Mouse (Mus musculus): Measurements from ENCODE around the gene Hmga2. TPM values are rescaled to one million over a fixed set of nuclear protein-coding genes. Genes with fewer than 3 reads are reported as not detected.

The Hmga2 gene
- polyA plus RNA-seq, 1 experiment from 2014 or later, result 2.1 TPM

DNA sequence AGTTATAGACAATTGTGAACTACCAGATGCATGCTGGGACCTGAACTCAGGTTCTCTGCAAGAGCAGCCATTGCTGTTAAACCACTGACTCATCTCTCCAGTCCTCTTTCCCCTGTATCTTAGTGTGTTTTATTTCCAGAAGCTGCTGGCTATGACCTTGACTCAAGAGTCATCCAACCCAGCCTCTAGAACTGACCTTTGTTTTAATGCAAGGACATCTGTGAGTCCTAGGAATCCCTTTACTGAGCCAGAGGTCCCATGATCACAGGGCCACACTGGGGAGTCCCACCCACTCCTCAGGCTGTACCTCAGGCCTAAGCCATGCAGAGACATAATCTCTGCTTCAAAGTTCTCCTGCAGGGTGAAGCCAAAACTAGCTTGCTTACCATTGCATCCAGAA, 21.8 kb upstream of the Hmga2 start:
- no peak overlapping the region for H3K4me3 ChIP-seq (replicated peaks; ENCODE audit: low read length)

DNA sequence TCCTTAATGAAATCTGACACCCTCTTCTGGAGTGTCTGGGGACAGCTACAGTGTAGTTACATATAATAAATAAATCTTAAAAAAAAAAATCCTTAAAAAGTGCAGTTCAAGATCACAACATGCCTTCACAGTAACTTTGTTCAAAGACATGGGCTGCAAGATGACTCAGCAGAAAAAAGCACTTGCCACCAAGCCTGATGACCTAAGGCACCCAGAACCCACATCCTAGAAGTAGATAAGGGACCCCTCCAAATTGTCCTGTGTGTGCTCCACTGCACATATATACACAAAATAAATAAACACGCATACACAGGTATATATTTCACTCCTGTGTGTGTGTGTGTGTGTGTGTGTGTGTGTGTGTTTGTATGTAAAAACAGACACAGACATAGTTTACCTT, 18.4 kb upstream of the Hmga2 start:
- DNase-seq (ENCODE audit: low spot score) (no peak), ATAC-seq (ENCODE audit: low FRiP score) (no peak)
- no peak overlapping the region for H3K4me2 ChIP-seq (replicated peaks)
- no peak overlapping the region for H3K27ac ChIP-seq
- no peak overlapping the region for H3K9ac ChIP-seq
- no peaks in the 10 kb centered on the region for H3K4me1 ChIP-seq (replicated peaks; ENCODE audit: control insufficient read depth, insufficient read depth, low read length)
- H3K4me3 ChIP-seq (replicated peaks; ENCODE audit: low read length), result no peak overlapping the region
- H3K27me3 ChIP-seq (ENCODE audit: control insufficient read depth, insufficient read depth, low read length), result no peaks in the 10 kb centered on the region
- WGBS, result 100% methylated on average over 1 of the region's 1 CpGs
- H3K36me3 ChIP-seq (replicated peaks; ENCODE audit: control insufficient read depth, insufficient read depth), result no peaks in the 10 kb centered on the region
- no peaks in the 10 kb centered on the region for H3K9me3 ChIP-seq (ENCODE audit: control insufficient read depth, low read length)

More for the DNA sequence above, 21.8 kb upstream of the Hmga2 start:
- Histone ChIP-seq H3K9ac (no peak overlapping the region), H3K9me3 (ENCODE audit: control insufficient read depth, low read length) (no peaks in the 10 kb centered on the region), H3K36me3 (replicated peaks; ENCODE audit: control insufficient read depth, insufficient read depth) (no peaks in the 10 kb centered on the region), H3K4me2 (replicated peaks) (no peak overlapping the region), H3K27me3 (ENCODE audit: control insufficient read depth, insufficient read depth, low read length) (no peaks in the 10 kb centered on the region), H3K27ac (no peak overlapping the region), H3K4me1 (replicated peaks; ENCODE audit: control insufficient read depth, insufficient read depth, low read length) (no peaks in the 10 kb centered on the region)
- DNase-seq (ENCODE audit: low spot score), result no peak
- no peak for ATAC-seq (ENCODE audit: low FRiP score)

DNA sequence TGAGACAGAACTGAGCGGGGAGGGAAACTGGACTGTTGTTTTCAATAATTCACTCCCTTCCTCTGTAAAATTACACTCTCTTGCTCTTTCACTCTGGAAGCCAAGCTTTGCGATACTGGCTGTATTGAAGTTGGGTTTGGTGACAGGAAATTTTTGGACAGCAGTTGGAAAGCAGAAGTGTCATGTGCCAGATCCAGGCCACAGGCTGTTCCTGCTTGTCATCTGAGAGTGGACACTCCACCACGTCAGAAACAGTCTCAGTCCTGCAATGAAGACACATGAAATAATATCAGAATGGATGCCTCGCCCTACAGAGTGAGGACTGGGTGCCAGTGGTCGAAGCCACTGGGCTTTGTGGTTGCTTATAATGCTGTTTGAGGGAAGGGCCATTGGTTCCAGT, 15.2 kb upstream of the Hmga2 start:
- Histone ChIP-seq H3K27me3 (ENCODE audit: control insufficient read depth, insufficient read depth, low read length) (no peaks in the 10 kb centered on the region), H3K27ac (no peak overlapping the region), H3K9me3 (ENCODE audit: control insufficient read depth, low read length) (peaks cover 11% of the 10 kb centered on the region; the same call in 1 of the 2 replicates), H3K4me1 (replicated peaks; ENCODE audit: control insufficient read depth, insufficient read depth, low read length) (no peaks in the 10 kb centered on the region), H3K36me3 (replicated peaks; ENCODE audit: control insufficient read depth, insufficient read depth) (no peaks in the 10 kb centered on the region), H3K4me2 (replicated peaks) (no peak overlapping the region), H3K4me3 (replicated peaks; ENCODE audit: low read length) (no peak overlapping the region), H3K9ac (no peak overlapping the region)
- DNase-seq (ENCODE audit: low spot score), result no peak
- 95% methylated on average over 5 of the region's 5 CpGs for WGBS
- no peak for ATAC-seq (ENCODE audit: low FRiP score)

DNA sequence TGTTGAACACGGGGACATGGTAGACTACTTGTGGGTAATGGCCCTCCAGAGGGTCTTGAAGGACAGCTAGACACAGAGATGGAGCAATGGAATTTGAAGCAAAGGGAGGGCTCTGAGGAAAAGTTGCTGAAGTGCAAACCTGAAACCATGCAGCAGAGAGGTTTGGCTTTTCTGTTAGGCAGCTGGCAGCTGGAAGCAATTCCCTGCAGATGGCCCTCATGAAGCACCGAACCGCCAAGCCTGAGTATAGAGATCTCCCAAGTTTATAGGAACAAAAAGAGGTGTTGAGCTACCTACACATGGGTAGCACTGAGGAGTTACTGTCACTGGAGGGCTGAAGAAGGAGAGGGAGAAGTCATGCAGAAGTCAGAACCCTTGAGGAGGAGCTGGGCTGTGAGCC, 13.3 kb upstream of the Hmga2 start:
- Histone ChIP-seq H3K4me3 (replicated peaks; ENCODE audit: low read length) (no peak overlapping the region), H3K9me3 (ENCODE audit: control insufficient read depth, low read length) (peaks cover 15% of the 10 kb centered on the region; the same call in 1 of the 2 replicates), H3K27ac (no peak overlapping the region), H3K4me1 (replicated peaks; ENCODE audit: control insufficient read depth, insufficient read depth, low read length) (no peaks in the 10 kb centered on the region), H3K9ac (no peak overlapping the region), H3K4me2 (replicated peaks) (no peak overlapping the region), H3K27me3 (ENCODE audit: control insufficient read depth, insufficient read depth, low read length) (no peaks in the 10 kb centered on the region), H3K36me3 (replicated peaks; ENCODE audit: control insufficient read depth, insufficient read depth) (no peaks in the 10 kb centered on the region)
- WGBS, result 94% methylated on average over 3 of the region's 3 CpGs
- DNase-seq (ENCODE audit: low spot score), result no peak
- no peak for ATAC-seq (ENCODE audit: low FRiP score)

DNA sequence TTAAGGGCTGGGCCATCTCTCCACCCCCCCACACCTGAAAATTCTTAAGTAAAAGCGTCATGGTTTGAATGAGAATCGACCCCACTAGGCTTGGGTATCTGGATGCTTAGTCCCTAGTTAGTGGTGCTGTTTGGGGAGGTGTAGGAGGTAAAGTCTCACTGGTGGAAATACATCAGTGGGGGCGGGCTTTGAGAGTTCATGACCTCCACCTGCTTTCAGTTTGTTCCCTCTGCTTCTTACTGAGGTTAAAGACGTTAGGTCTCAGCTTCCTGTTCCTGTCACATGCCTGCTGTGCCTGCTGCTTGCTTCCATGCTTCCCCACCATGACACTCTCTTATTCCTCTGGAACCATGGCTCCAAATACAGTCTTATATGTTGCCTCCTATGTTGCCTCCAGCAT, 12.3 kb upstream of the Hmga2 start:
- no peak for DNase-seq (ENCODE audit: low spot score)
- no peak for ATAC-seq (ENCODE audit: low FRiP score)
- no peaks in the 10 kb centered on the region for H3K4me1 ChIP-seq (replicated peaks; ENCODE audit: control insufficient read depth, insufficient read depth, low read length)
- no peaks in the 10 kb centered on the region for H3K36me3 ChIP-seq (replicated peaks; ENCODE audit: control insufficient read depth, insufficient read depth)
- H3K27ac ChIP-seq, result no peak overlapping the region
- no peaks in the 10 kb centered on the region for H3K27me3 ChIP-seq (ENCODE audit: control insufficient read depth, insufficient read depth, low read length)
- H3K9me3 ChIP-seq (ENCODE audit: control insufficient read depth, low read length), result peaks cover 15% of the 10 kb centered on the region; the same call in 1 of the 2 replicates
- H3K4me3 ChIP-seq (replicated peaks; ENCODE audit: low read length), result no peak overlapping the region
- H3K9ac ChIP-seq, result no peak overlapping the region
- WGBS, result 80% methylated on average over 4 of the region's 4 CpGs
- H3K4me2 ChIP-seq (replicated peaks), result no peak overlapping the region

DNA sequence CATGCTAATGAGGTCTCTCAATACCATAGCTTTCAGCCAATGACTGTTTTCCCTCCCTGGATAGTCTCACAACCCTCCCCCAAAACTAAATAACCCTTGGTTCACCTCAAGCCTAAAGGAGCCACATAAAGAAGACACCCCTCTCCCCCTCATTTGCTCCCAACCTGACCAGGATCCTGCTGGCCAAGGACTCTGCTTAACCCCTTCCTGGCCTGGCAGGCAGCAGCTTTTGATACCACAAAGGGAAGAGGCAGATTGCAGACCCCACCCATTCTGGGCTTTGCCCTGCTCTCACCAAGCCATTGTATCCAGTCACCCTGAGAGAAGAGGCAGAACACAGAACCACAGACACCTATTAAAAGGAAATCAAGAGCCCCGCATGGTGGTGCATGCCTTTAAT, 11.6 kb upstream of the Hmga2 start:
- Histone ChIP-seq H3K27ac (no peak overlapping the region), H3K4me1 (replicated peaks; ENCODE audit: control insufficient read depth, insufficient read depth, low read length) (no peaks in the 10 kb centered on the region), H3K27me3 (ENCODE audit: control insufficient read depth, insufficient read depth, low read length) (no peaks in the 10 kb centered on the region), H3K36me3 (replicated peaks; ENCODE audit: control insufficient read depth, insufficient read depth) (no peaks in the 10 kb centered on the region), H3K4me2 (replicated peaks) (no peak overlapping the region), H3K9ac (no peak overlapping the region), H3K9me3 (ENCODE audit: control insufficient read depth, low read length) (peaks cover 15% of the 10 kb centered on the region; the same call in 1 of the 2 replicates), H3K4me3 (replicated peaks; ENCODE audit: low read length) (no peak overlapping the region)
- DNase-seq (ENCODE audit: low spot score), result no peak
- 88% methylated on average over 1 of the region's 1 CpGs for WGBS
- ATAC-seq (ENCODE audit: low FRiP score), result no peak

DNA sequence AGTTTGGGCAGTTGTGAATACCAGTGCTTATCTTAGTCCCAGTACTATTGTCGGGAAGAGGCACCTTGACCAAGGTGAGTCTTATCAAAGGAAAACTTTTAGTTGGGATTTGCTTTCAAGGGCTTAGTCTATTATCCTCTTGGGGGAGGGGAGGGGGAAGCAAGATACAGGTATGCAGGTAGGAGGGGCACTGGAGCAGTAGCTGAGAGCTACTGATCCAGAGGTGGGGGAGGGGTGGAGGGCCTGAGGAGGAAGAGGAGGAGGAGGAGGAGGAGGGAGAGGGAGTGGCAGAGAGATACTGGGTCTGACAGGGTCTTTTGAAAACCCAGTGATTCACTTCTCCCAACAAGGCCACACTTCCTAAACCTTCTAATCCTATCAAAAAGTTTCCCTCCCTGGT, 9.2 kb upstream of the Hmga2 start:
- no peaks in the 10 kb centered on the region for H3K4me1 ChIP-seq (replicated peaks; ENCODE audit: control insufficient read depth, insufficient read depth, low read length)
- no peak for ATAC-seq (ENCODE audit: low FRiP score)
- H3K4me2 ChIP-seq (replicated peaks), result no peak overlapping the region
- no peaks in the 10 kb centered on the region for H3K36me3 ChIP-seq (replicated peaks; ENCODE audit: control insufficient read depth, insufficient read depth)
- H3K9ac ChIP-seq, result no peak overlapping the region
- no peak overlapping the region for H3K27ac ChIP-seq
- peaks cover 15% of the 10 kb centered on the region; the same call in 1 of the 2 replicates for H3K9me3 ChIP-seq (ENCODE audit: control insufficient read depth, low read length)
- 81% methylated on average over 1 of the region's 1 CpGs for WGBS
- H3K27me3 ChIP-seq (ENCODE audit: control insufficient read depth, insufficient read depth, low read length), result no peaks in the 10 kb centered on the region
- no peak overlapping the region for H3K4me3 ChIP-seq (replicated peaks; ENCODE audit: low read length)
- no peak for DNase-seq (ENCODE audit: low spot score)

DNA sequence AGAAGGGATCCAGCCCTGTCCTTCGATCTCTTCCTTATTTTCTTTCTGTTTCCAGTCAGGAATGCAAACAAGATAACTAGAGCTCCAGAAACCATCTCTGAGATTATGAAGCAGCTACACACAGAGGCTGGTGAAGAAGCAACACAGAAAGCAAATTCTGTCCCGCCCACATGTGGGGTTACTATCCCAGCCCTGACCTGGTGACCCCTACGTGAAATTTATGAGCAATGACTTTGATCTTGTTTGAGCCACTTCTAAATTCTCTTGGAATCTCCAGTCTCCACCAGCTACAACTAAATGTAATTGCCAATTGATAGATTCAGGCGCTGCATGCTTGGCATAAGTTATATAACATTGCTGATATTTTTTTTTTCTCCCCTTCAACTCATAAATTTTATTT, 7.9 kb upstream of the Hmga2 start:
- ATAC-seq (ENCODE audit: low FRiP score), result no peak
- no peak overlapping the region for H3K9ac ChIP-seq
- no peaks in the 10 kb centered on the region for H3K4me1 ChIP-seq (replicated peaks; ENCODE audit: control insufficient read depth, insufficient read depth, low read length)
- no peaks in the 10 kb centered on the region for H3K36me3 ChIP-seq (replicated peaks; ENCODE audit: control insufficient read depth, insufficient read depth)
- 91% methylated on average over 4 of the region's 4 CpGs for WGBS
- H3K4me2 ChIP-seq (replicated peaks), result no peak overlapping the region
- no peak overlapping the region for H3K27ac ChIP-seq
- no peak for DNase-seq (ENCODE audit: low spot score)
- no peak overlapping the region for H3K4me3 ChIP-seq (replicated peaks; ENCODE audit: low read length)
- H3K27me3 ChIP-seq (ENCODE audit: control insufficient read depth, insufficient read depth, low read length), result no peaks in the 10 kb centered on the region
- H3K9me3 ChIP-seq (ENCODE audit: control insufficient read depth, low read length), result peaks cover 15% of the 10 kb centered on the region; the same call in 1 of the 2 replicates

DNA sequence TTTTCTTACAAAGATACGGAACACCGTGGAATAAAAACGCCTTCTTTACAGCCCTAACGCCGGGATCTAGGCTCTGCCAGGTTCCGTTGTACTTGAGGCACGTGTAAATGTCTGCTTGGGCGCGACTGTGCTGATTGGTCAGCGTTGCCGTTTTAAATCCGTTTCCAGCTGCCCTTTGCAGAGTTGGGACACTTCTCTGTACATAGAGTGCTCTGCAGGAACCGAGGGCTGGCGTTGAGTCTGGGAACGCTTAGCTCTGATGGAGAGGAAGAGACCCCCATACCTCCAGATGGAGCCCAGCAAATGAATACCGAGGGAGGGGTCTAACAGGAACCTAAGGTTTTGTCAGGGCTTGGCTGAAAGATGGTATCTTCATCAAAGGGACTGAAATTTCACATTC, 1.9 kb upstream of the Hmga2 start:
- no peaks in the 10 kb centered on the region for H3K9me3 ChIP-seq (ENCODE audit: control insufficient read depth, low read length)
- ATAC-seq (ENCODE audit: low FRiP score) (no peak), DNase-seq (ENCODE audit: low spot score) (peak; percentile 34)
- H3K36me3 ChIP-seq (replicated peaks; ENCODE audit: control insufficient read depth, insufficient read depth), result no peaks in the 10 kb centered on the region
- H3K4me3 ChIP-seq (replicated peaks; ENCODE audit: low read length), result peak overlapping the region; percentile 62
- under 1% methylated on average over 16 of the region's 16 CpGs for WGBS
- peak overlapping the region; percentile 9; the same call in 1 of the 2 replicates for H3K9ac ChIP-seq
- H3K4me2 ChIP-seq (replicated peaks), result peak overlapping the region; percentile 93
- peaks cover 33% of the 10 kb centered on the region for H3K4me1 ChIP-seq (replicated peaks; ENCODE audit: control insufficient read depth, insufficient read depth, low read length)
- H3K27me3 ChIP-seq (ENCODE audit: control insufficient read depth, insufficient read depth, low read length), result peaks cover 26% of the 10 kb centered on the region; the same call in 1 of the 2 replicates
- H3K27ac ChIP-seq, result no peak overlapping the region

DNA sequence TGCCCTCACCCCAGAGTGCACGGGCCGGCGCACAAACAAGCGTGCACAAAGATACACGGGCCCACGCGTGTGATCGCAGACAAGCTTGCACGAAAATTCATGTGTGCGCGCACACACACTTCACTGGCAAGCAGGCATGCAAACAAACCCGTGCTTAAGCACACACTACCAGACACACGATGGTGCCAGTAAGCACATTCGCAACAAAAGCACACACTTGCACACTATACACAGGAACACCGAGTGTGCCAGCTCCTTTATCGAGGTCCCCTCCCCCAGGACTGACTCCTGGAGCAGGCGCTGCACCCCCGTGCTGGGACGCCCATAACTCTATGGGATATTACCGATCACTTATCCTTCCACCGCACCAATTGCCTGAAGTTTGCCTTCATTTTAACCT, 1.2 kb upstream of the Hmga2 start:
- H3K27ac ChIP-seq, result no peak overlapping the region
- ATAC-seq (ENCODE audit: low FRiP score), result no peak

More for the DNA sequence above, 1.2 kb upstream of the Hmga2 start:
- 0% methylated on average over 21 of the region's 21 CpGs for WGBS
- Histone ChIP-seq H3K4me3 (replicated peaks; ENCODE audit: low read length) (peak overlapping the region; percentile 62), H3K27me3 (ENCODE audit: control insufficient read depth, insufficient read depth, low read length) (peaks cover 26% of the 10 kb centered on the region; the same call in 1 of the 2 replicates), H3K4me2 (replicated peaks) (peak overlapping the region; percentile 93), H3K4me1 (replicated peaks; ENCODE audit: control insufficient read depth, insufficient read depth, low read length) (peaks cover 33% of the 10 kb centered on the region), H3K36me3 (replicated peaks; ENCODE audit: control insufficient read depth, insufficient read depth) (no peaks in the 10 kb centered on the region), H3K9ac (peak overlapping the region; percentile 71), H3K9me3 (ENCODE audit: control insufficient read depth, low read length) (no peaks in the 10 kb centered on the region)
- no peak for DNase-seq (ENCODE audit: low spot score)

Data from hindbrain, embryonic 14.5 days (tissue).